Mouse (Mus musculus) CH12.LX (cell line): Measurements from ENCODE around the gene Cyp2d11. TPM values are rescaled to one million over a fixed set of nuclear protein-coding genes. Genes with fewer than 3 reads are reported as not detected.
A peak's percentile ranks its signal among the peaks of the same experiment; 100 is the strongest.
"Not testable (repeated sequence)": the region's sequence is repeated elsewhere in the genome, so short reads cannot be mapped to it uniquely, and the experiment has no call there.

ENCODE experiments used
- DNase-seq: peaks from one replicate; pipeline ENCODE4 v3.0.0-alpha.2; 2013; ENCODE audit errors: extremely low read depth
- H3K27ac ChIP-seq: 2 replicates; pipeline ENCODE4 v1.5.1; 2012; ENCODE audit warnings: low read depth, mild to moderate bottlenecking, control low read depth, moderate library complexity; ENCODE audit not compliant: insufficient read depth
- H3K27me3 ChIP-seq: replicated peaks from 2 replicates; pipeline ENCODE3; 2012; ENCODE audit warnings: inconsistent platforms
- H3K36me3 ChIP-seq, 2 experiments: replicated peaks in 1 of 2; 2 replicates each; pipeline versions ENCODE3 to v1.6.1; 2012; ENCODE audit warnings: inconsistent platforms in 1 of 2, low read length in 1 of 2, mild to moderate bottlenecking in 1 of 2, mixed read lengths in 1 of 2, moderate library complexity in 1 of 2; ENCODE audit not compliant: control insufficient read depth in 1 of 2, insufficient read depth in 1 of 2
- H3K4me1 ChIP-seq, 2 experiments: 2 replicates each; pipeline ENCODE4 v1.6.1; 2012; ENCODE audit warnings: inconsistent platforms in 1 of 2, moderate library complexity in 1 of 2; ENCODE audit not compliant: insufficient read depth in 2 of 2, control insufficient read depth in 1 of 2
- H3K4me2 ChIP-seq: 2 replicates; pipeline ENCODE4 v1.6.1; 2012; ENCODE audit warnings: low read depth, mild to moderate bottlenecking, control low read depth; ENCODE audit not compliant: poor library complexity, insufficient read depth, severe bottlenecking
- H3K4me3 ChIP-seq, 3 experiments: fragments of 150-350 bp in 1 of 3; sonication (generic) in 1 of 3; replicated peaks in 1 of 3; 2 replicates each; pipeline versions ENCODE3 to v1.5.1; 2011 to 2012; ENCODE audit warnings: low read depth in 2 of 3, low read length in 2 of 3, mild to moderate bottlenecking in 2 of 3, moderate library complexity in 2 of 3, control low read depth in 1 of 3, improper control_type of control experiment in 1 of 3, inconsistent platforms in 1 of 3, mixed read lengths in 1 of 3; ENCODE audit not compliant: poor library complexity in 1 of 3
- H3K79me2 ChIP-seq: replicated peaks from 2 replicates; pipeline ENCODE4 v1.6.1; 2012; ENCODE audit warnings: mild to moderate bottlenecking, moderate library complexity; ENCODE audit not compliant: control insufficient read depth, poor library complexity, insufficient read depth, severe bottlenecking; ENCODE audit errors: extremely low read depth
- H3K9ac ChIP-seq: 2 replicates; pipeline ENCODE4 v1.6.1; 2012; ENCODE audit warnings: low read depth, mild to moderate bottlenecking, control low read depth, moderate library complexity; ENCODE audit not compliant: insufficient read depth
- H3K9me3 ChIP-seq: replicated peaks from 2 replicates; pipeline ENCODE3; 2012; ENCODE audit warnings: low read length, inconsistent platforms, mixed read lengths
- BHLHE40 ChIP-seq: IDR thresholded peaks from 2 replicates; pipeline ENCODE4 v1.6.1; 2011; ENCODE audit warnings: mild to moderate bottlenecking, low read depth, low read length, improper control_type of control experiment
- CTCF ChIP-seq, 2 experiments: IDR thresholded peaks in 1 of 2; conservative IDR thresholded peaks in 1 of 2; 2 replicates each; pipeline ENCODE4 v1.5.1; 2011 to 2012; ENCODE audit warnings: low read depth in 2 of 2, low read length in 2 of 2, improper control_type of control experiment in 1 of 2, inconsistent platforms in 1 of 2, mild to moderate bottlenecking in 1 of 2, moderate library complexity in 1 of 2
- ELF1 ChIP-seq: IDR thresholded peaks from 2 replicates; pipeline ENCODE4 v1.6.1; 2014; ENCODE audit warnings: low read depth, mild to moderate bottlenecking, inconsistent platforms, low read length, improper control_type of control experiment
- GABPA ChIP-seq: IDR thresholded peaks from 2 replicates; pipeline ENCODE4 v1.6.1; 2012; ENCODE audit warnings: low read depth, low read length, improper control_type of control experiment, inconsistent platforms; ENCODE audit not compliant: insufficient replicate concordance
- HCFC1 ChIP-seq: IDR thresholded peaks from 2 replicates; pipeline ENCODE4 v1.6.1; 2012; ENCODE audit warnings: low read depth, mild to moderate bottlenecking, inconsistent platforms, low read length, improper control_type of control experiment
- JUN ChIP-seq: IDR thresholded peaks from 2 replicates; pipeline ENCODE4 v1.6.1; 2011; ENCODE audit warnings: low read depth, mild to moderate bottlenecking, low read length, improper control_type of control experiment, moderate library complexity; ENCODE audit not compliant: insufficient read depth
- JUND ChIP-seq: conservative IDR thresholded peaks from 2 replicates; pipeline ENCODE4 v1.6.1; 2011; ENCODE audit warnings: low read depth, low read length, improper control_type of control experiment
- MAFK ChIP-seq: IDR thresholded peaks from 2 replicates; pipeline ENCODE4 v1.6.1; 2011; ENCODE audit warnings: low read length, improper control_type of control experiment; ENCODE audit not compliant: insufficient replicate concordance
- NELFE ChIP-seq: IDR thresholded peaks from 2 replicates; pipeline ENCODE4 v1.6.1; 2011; ENCODE audit warnings: low read depth, low read length, improper control_type of control experiment
- NRF1 ChIP-seq: IDR thresholded peaks from 2 replicates; pipeline ENCODE4 v1.6.1; 2014; ENCODE audit warnings: low read depth, mild to moderate bottlenecking, inconsistent platforms, low read length, improper control_type of control experiment, moderate library complexity
- PAX5 ChIP-seq: IDR thresholded peaks from 2 replicates; pipeline ENCODE4 v1.6.1; 2012; ENCODE audit warnings: low read length, inconsistent platforms, mixed read lengths
- RAD21 ChIP-seq: IDR thresholded peaks from 2 replicates; pipeline ENCODE4 v1.6.1; 2011; ENCODE audit warnings: low read depth, mild to moderate bottlenecking, low read length, improper control_type of control experiment, moderate library complexity
- TBP ChIP-seq: conservative IDR thresholded peaks from 2 replicates; pipeline ENCODE4 v1.6.1; 2011; ENCODE audit warnings: low read depth, low read length, improper control_type of control experiment
- TCF12 ChIP-seq: IDR thresholded peaks from 2 replicates; pipeline ENCODE4 v1.6.1; 2014; ENCODE audit warnings: low read depth, mild to moderate bottlenecking, inconsistent platforms, low read length, improper control_type of control experiment
- UBTF ChIP-seq: IDR thresholded peaks from 2 replicates; pipeline ENCODE4 v1.6.1; 2012; ENCODE audit warnings: low read depth, mild to moderate bottlenecking, inconsistent platforms, low read length, improper control_type of control experiment, moderate library complexity
- ZNF384 ChIP-seq: IDR thresholded peaks from 2 replicates; pipeline ENCODE4 v1.6.1; 2012; ENCODE audit warnings: low read depth, low read length, improper control_type of control experiment, inconsistent platforms
- dilution Hi-C: fragments of 300-500 bp; cut with MboI; formaldehyde crosslinking; loops from 2 replicates; pipeline ENCODE4 v1.14.3; 2020; ENCODE audit warnings: low sequenced_read_pairs; ENCODE audit not compliant: extremely low pct_unique_long_range_greater_than_20kb, extremely low pct_ligation_motif_present
- in situ Hi-C: fragments of 300-500 bp; cut with MboI; formaldehyde crosslinking; loops from 3 replicates; pipeline ENCODE4 v1.14.3; 2019; ENCODE audit warnings: low sequenced_read_pairs, low pct_ligation_motif_present, low pct_unique_long_range_greater_than_20kb, mixed read lengths
- polyA plus RNA-seq: library from polyadenylated mRNA; unstranded; fragments of >175 nt; gene quantifications from 2 replicates; pipeline ENCODE4 v1.2.1, GENCODE M21; 2012; ENCODE audit warnings: low read depth; ENCODE audit not compliant: insufficient read length
- total RNA-seq, 2 experiments: library from RNA; depleted of rRNA; stranded (reverse); fragments of 300-350 nt in 1 of 2; fragments of >200 nt in 1 of 2; gene quantifications; 2 replicates each; pipeline ENCODE4 v1.2.3; 2012 to 2014

Cyp2d11 gene
- total and polyA plus RNA-seq, 3 experiments, result not detected

GRCm38 (mm10) chr15:82363801-82364200 lies 30.0 kb downstream of the Cyp2d11 start:
- in situ Hi-C loops, H3K79me2 ChIP-seq, H3K9ac ChIP-seq, H3K27me3 ChIP-seq, H3K4me2 ChIP-seq, H3K4me3 ChIP-seq, H3K27ac ChIP-seq, DNase-seq, H3K4me1 ChIP-seq, H3K36me3 ChIP-seq, H3K9me3 ChIP-seq, dilution Hi-C loops: not testable (repeated sequence)

DNA sequence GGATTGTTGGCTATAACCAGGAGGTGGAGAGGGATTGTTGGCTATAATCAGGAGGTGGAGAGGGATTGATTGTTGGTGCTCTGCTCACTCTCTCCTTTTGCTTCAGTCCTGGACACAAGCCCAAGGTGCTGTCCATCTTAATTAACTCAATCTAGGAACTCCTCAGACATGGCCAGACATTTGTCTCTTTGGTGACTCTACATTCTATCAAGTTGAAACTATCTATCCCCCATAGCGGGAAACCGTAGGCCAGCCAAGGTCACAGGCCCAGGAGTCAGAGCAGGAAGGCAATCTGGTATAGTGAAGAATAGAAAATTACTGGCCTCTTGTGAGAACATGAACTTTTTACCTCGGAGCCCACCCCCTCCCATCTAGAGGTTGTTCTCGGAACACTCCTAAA lies 31.6 kb downstream of the Cyp2d11 start:
- Histone ChIP-seq H3K36me3 (no peaks in the 10 kb centered on the region), H3K9me3 (no peaks in the 10 kb centered on the region), H3K9ac (no peak overlapping the region), H3K79me2 (no peaks in the 10 kb centered on the region), H3K4me3 (no peak overlapping the region), H3K4me2 (no peak overlapping the region), H3K27me3 (no peaks in the 10 kb centered on the region), H3K4me1 (no peaks in the 10 kb centered on the region), H3K27ac (no peak overlapping the region)
- dilution Hi-C loops, result no loop called here
- TF ChIP-seq JUND, result no peak
- TF ChIP-seq TCF12, result no peak
- no peak for TF ChIP-seq ZNF384
- no peak for TF ChIP-seq NRF1
- TF ChIP-seq NELFE, result no peak
- no peak for TF ChIP-seq UBTF
- TF ChIP-seq CTCF (conservative IDR thresholded peaks at IDR 0.05 in 1 of 2, IDR thresholded peaks at IDR 0.05 in 1 of 2; ENCODE audit: low read depth in 2 of 2, low read length in 2 of 2), result no peak
- no peak for TF ChIP-seq TBP
- no peak for TF ChIP-seq HCFC1
- TF ChIP-seq PAX5, result no peak
- TF ChIP-seq MAFK, result no peak
- TF ChIP-seq GABPA, result no peak
- TF ChIP-seq BHLHE40, result no peak
- in situ Hi-C loops, result no loop called here
- no peak for DNase-seq

DNA sequence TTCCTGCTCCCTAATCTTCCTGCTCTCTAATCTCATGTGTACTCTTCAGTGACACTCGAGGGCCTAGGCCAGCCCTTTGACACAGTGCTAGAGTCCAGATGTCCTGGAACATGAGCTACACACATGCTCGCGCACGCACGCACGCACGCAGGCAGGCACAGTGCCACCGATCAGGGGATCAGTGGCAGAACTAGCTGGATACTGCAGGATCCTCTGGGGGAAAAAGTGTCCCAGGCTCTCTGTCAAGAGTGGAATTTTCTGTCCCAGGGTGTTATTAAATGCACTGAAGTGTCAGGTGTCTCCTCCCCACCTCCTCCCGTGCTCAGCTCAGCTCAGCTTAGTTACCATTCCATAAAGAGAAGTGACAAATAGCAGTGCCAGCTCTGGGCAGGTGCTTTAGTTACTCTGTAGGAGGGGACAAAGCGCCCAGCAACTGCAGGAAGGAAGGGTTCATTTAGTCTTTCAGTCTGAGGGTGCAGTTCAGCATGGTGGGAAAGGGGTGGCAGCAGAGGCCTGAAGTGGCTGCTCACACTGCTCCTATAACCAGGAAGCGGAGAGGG lies 32.3 kb downstream of the Cyp2d11 start:
- peak in 1 of 2 experiments; percentile 40; a peak in 2 of 4 replicates for TF ChIP-seq CTCF (conservative IDR thresholded peaks at IDR 0.05 in 1 of 2, IDR thresholded peaks at IDR 0.05 in 1 of 2; ENCODE audit: low read depth in 2 of 2, low read length in 2 of 2)
- TF ChIP-seq ELF1, result 0 out of 2 replicates have a peak, but pooled peaks have one; percentile 33
- no peak for TF ChIP-seq JUN
- peak; percentile 20 for TF ChIP-seq RAD21
- Histone ChIP-seq H3K9me3 (no peaks in the 10 kb centered on the region), H3K4me2 (no peak overlapping the region), H3K79me2 (no peaks in the 10 kb centered on the region), H3K36me3 (no peaks in the 10 kb centered on the region), H3K4me1 (no peaks in the 10 kb centered on the region), H3K4me3 (no peak overlapping the region), H3K27ac (no peak overlapping the region; the same call in 1 of the 2 replicates), H3K9ac (no peak overlapping the region), H3K27me3 (no peaks in the 10 kb centered on the region)
- in situ Hi-C loops, result no loop called here
- dilution Hi-C loops, result no loop called here
- DNase-seq, result no peak
